Mouse (Mus musculus) megakaryocyte, embryonic 14.5 days (primary cell): ENCODE measurements around the gene Gm17657.

ENCODE experiments used
- FLI1 ChIP-seq: IDR thresholded peaks from 2 replicates; pipeline ENCODE4 v1.6.1; 2012; ENCODE audit warnings: low read length, inconsistent platforms, mixed read lengths
- GATA1 ChIP-seq: IDR thresholded peaks from 3 replicates; pipeline ENCODE4 v1.6.1; 2012; ENCODE audit warnings: mixed read lengths, low read length, inconsistent platforms, borderline replicate concordance

DNA sequence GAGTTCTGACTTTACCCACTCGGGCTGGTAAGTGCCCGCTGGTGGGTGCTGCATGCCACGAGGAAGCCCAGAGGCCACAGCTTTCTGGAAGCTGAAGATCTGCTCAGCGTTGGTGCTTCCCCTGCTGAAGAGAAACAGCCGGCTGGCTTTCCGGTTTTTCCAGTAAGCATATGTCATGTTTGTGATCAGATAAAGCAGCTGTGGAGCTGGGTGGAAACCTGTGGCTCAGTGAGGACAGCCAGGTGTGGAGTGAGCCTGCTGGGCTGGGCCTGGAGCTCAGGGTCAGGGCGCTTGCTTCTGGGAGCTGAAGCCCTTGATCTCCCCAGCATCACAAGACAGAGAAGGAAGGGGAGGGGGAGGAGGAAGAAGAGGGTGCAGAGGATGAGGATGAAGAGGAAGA, 7.5 kb upstream of the Gm17657 start:
- no peak for TF ChIP-seq GATA1
- TF ChIP-seq FLI1 = no peak
